Mouse (Mus musculus): Measurements from ENCODE around the gene Ube4a. TPM values are rescaled to one million over a fixed set of nuclear protein-coding genes. Genes with fewer than 3 reads are reported as not detected.

Ube4a gene
- total RNA-seq (2021), result 10 to 100 TPM; 39.8 to 48.4 TPM
- long read RNA-seq, experiment 1, partial matches to known transcripts, result 1 of 8 reads
- long read RNA-seq, experiment 1, other reads (novel, unspliced or antisense), result 7 of 8 reads
- long read RNA-seq, experiment 2, partial matches to known transcripts, result 2 of 9 reads
- long read RNA-seq, experiment 2, other reads (novel, unspliced or antisense), result 7 of 9 reads

DNA sequence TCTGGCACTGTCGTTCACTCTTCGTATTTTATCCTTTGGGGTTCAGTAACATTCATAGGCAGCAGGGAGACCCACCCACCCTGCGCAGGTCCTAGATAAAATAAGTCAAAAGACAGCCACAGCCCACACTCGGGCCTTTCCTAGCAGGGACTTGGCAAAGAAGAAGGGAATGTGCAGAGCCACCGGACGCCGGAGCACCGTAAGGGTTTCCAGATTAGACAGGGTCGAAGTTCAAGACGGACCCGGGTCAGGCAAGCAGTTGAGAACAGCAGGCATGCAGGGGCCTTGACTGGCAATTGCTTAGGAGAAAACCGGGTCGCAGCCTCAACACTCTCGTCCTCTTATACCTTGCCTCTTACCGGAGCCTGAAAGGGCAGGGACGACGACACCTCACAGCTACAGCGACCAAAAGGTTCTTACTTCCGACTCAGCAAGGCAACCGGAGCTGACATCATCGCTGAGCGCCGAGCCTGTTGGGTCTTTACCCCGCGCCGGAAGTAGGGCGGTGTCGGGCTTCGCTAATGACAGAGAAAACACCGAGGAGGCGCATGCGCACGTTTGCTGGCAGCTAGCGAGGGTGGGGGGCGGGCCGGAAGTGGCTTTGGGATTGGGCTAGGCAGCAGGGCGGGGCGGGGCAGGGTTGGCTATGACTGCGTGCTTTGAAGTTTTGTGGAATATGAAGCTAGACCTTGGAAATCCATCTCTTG, at the start of gene Ube4a:
TSS of gene Ube4a (minus strand) at position 475 of the 707 bp plus-strand sequence.
- DNase-seq (ENCODE audit: low spot score), result peak; percentile 99

DNA sequence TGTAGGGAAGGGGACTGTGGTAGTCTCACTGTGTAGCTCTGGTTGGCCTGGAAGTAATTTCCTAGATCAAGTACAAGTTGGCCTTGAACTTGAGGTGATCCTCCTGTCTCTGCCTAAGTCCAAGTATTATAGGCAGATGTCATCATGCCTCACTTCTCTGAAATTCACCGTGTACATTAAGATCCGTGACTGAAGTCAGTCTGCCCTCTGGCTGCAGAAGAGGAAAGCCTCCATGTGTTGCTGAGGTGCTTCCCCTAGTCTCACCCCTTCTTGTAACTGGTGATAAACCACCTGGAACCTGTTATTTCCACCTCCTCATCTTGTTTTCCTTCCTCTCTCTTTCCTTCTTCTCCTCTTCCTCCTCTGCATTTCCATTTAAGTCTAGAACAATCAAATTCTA, 49.5 kb upstream of the Ube4a start:
- no peak for DNase-seq (ENCODE audit: low spot score)

DNA sequence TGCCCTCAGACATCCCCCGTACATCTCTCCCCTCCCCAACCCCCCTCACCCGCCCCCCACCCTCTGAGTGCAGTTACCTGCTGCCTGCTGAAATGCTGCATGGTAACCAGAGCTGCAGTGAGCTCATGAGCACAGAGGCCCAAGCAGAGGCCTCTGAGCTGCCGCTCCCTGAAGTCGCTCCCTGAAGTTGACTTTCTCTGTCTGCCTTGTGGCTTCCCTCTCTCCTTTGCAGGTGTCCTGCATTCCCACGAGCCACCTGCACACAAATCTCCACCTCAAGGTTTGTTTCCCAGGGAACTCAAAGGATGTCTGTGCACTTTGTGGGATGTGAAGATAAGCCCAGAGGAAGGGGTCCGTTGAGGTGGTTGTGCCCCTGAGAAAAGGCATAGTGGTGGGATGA, 45.9 kb upstream of the Ube4a start:
- no peak for DNase-seq (ENCODE audit: low spot score)

DNA sequence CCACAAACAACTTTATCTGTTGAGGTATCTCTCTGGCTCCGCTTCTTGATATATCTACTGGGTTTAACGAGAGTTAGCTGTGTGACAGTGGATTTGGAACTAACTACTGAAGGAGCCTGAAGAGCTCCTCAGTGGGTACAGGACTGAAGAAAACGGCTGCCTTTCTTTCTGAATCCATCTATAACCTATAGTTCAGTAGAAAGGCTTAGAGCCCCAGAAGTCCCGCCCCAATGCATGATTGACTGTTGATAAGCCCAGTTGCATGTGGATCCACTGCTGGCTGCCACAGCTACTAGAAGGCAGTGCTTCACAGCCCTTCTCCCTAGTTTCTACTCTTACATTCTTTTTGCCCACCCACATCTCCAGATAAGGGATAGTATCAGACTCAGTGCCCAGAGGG, 45.1 kb upstream of the Ube4a start:
- no peak for DNase-seq (ENCODE audit: low spot score)

DNA sequence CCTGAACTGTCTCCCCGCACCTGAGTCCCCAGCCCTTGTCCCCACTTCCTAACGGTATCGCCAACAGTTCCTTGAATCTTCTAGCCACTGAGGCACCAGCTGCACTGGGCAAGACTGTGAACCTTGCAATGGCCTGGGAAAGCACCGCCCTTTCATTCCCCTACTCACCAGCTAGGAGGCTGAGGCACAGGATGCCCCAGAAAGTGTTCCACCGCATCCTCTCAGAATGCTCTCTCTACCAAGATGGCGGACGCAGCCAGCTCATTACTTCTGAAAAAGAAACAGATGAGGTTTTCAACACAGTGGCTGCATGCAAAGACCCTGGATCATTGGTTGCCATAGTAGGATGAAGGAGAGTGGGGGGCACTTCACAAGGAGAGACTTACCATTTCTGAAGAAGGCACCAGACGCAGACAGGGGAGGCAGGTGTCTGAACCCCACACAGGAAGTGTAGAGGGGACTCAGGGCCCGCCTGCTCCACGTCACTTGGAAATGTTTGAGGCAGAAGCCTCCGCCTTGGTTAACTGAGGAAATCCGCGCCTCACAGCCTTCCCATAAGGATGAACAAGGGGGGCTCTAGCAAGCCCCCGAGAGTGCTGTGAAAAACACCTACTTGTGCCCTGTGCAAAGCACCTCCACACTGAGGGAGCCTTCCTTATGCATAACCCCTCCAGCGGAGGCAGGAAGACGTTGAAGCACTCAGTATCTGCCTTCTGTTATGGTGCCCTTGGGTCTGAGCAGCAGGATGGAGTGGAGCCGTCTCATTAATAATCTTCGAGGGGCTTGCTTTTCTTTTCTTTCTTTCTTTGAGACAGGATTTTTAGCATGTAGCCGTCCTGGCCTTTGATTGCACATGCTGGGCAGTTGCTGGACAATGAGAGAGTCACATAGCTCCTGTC, 44.0 kb upstream of the Ube4a start, which contains the start of gene Cd3e:
TSS of gene Cd3e (minus strand) at position 448 of the 899 bp plus-strand sequence.
- no peak for DNase-seq (ENCODE audit: low spot score)

DNA sequence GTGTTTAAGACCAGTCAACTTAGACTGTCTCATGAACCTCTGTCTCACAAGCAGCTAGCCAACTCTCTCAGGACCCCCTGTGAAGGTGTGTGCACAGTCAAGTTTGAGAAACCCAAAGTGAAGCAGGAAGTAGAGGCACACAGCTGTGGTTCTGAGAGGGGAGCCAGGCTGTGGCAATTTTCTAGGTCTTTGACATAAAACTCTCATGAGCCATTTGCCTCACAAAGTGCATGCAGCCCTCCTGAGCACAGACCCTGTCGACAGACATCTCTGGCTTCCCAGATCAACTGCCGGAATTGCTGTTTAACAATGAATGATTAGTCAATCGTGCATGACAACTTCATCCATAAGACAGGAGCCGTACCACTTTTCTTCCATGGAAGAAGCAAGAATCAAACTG, 42.9 kb upstream of the Ube4a start:
- no peak for DNase-seq (ENCODE audit: low spot score)

DNA sequence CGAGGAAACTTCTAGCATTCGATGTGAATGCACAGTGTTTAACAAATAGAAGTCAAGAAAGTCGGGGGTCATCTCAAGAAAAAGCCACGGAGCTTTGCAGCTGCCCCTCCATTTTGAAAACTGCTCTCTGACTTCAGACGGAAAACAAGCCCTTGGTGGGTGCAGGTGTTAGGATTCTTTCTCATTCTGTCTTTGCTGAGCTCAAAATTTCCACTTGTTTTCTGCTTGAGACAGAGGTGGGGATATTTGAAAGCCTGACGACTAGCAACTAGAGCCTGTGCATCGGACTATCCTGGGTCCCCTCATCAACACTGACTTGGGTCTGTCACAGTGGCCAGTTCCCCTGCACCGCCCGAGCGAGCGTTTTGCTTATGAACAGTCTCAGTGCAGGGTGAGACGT, 42.0 kb upstream of the Ube4a start:
- DNase-seq (ENCODE audit: low spot score), result no peak

DNA sequence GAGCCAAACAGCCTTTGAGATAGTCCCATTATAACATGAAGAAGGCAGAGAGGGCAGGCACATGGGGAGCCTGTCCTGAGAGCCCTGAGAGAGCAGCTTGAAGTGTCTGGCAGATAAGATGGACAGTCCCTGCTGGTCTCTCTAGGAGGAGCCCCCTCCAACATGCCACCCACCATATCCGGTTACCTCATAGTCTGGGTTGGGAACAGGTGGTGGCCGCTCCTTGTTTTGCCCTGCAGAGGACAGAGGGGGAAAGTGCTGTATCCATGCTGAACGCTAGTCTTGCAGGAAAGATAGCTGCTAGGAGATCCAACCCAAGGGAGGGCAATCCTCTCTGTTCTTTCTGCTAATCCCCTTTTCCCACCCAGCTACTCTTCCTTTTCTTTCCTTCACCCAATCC, 34.8 kb upstream of the Ube4a start:
- DNase-seq (ENCODE audit: low spot score), result no peak

DNA sequence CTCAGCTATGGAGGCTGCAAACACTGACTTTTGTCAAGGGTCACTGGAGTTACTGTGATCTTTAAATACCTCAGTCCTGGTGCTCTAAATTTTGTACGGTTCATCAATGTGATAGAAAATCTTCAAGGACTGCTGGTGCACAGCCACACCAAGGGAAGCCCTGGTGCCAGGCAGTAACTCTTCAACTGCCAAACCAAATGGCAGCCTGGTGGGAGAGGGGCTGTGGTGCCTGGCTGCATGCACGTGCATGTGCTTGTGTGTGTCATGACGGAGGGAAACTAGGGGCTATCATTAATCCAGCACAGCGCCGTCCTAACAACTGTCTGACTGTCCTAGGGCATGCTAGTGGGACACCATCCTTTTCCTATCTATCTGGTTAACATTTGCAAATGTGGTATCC, 34.4 kb upstream of the Ube4a start:
- DNase-seq (ENCODE audit: low spot score), result no peak

DNA sequence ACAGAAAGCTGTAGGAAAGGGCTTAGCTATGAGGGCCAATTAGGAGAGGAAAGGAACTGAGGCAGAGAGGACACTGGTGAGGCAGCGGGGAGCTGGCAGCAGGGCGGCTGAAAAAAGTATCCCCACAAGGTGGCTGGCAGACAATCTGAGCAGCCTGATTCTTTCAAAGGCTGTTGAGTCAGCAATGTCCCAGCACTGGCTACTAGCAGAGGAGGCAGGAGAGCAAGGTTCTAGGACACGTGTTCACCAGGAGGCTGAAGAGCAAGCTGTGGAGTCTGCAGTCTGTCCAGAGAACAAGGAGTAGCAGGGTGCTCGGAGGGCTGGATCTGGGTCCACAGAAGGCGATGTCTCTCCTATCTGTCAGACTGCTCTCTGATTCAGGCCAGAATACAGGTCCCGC, 33.8 kb upstream of the Ube4a start:
- DNase-seq (ENCODE audit: low spot score), result peak; percentile 49

DNA sequence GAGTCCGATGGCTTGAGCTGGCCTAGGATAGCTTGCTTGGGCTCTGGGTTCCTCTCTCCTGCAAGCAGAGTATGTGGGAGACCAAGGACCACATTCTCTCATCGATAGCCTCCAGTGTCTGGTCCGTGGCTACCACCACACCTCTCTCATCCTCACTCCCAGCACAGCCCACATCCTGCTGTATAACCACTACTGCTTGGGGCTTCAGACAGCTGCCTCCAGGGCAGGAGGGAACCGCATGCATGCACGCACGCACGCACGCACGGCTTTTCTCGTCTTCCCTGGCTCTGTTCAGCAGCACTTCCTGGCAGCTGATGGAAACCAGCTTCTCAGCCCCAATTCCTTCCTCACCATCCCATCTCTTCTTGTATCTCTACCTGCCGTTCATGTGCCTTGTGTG, 32.7 kb upstream of the Ube4a start:
- DNase-seq (ENCODE audit: low spot score), result no peak

DNA sequence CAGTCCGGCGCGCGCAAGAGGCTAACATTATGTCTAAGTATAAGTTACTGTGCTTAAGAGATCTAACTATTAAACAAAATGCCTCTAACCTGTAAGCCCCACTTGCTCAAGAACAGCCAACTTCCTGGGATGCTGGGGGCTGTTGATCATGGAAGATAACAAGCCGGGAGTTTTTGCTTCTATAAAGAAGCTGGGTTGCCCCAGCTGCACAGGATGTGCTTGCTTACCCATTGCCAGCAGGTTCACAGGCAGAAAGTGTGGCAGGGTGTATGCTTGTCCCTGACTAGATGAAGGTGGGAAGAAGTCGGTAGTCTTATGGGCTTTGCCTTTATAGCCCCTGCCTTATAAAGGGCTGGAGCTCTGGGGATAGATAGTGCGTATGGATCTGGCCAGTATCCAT, 31.2 kb upstream of the Ube4a start:
- DNase-seq (ENCODE audit: low spot score), result no peak

DNA sequence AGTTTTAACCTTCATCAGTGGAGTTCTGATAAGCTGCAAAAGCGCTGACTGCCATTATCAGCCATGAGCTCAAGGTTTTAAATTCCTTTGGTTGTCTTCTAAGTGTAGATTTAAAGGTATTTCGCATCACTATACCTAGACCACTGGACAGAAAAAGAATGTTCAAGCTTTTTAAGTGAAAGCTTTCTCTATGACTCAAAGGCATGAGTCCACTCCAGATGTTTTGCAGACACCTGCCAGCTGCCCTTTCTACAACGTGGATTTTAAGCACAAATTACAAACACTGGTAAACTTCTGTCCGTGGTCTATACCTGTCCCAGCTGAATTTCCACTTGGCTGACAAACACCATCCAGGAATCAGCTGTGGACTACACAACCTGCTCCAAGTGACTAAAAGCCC, 29.6 kb upstream of the Ube4a start:
- DNase-seq (ENCODE audit: low spot score), result no peak

DNA sequence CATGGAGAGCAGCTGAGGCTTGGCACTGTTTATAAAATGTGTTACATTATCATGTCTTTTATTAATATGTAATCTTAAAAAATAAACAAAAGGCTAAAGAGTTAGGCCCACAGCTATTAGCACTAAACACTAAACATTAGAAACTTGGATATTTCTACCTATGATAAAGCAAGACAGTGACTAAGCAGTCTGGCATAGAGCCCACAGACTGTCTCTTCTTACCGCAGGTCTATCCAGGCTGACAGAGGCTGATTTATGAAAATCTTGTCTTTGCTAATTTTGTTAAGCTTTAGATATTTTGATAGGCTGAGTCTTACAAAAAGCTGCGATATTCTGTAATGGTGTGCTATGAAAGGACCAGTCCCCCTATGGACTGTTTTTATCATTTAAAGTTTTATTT, 27.9 kb upstream of the Ube4a start:
- DNase-seq (ENCODE audit: low spot score), result no peak

DNA sequence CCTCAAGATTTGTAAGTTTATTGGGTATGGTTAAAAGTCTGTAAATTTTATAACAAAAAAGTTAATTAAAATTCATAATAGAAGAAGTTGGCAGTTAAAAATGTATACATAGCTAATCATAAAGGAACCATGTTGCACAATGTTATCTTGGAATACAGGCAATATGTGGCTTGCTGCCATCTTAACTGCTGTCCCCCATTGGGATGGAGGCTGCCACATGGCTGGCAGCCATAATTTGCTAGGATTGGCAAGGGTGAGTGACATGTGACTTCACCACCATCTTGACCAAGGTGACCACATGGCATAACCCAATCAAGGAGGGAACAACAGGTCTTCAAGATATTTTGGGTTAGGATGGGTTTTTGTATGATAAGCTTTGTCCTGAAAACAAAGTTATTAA, 26.9 kb upstream of the Ube4a start:
- no peak for DNase-seq (ENCODE audit: low spot score)

DNA sequence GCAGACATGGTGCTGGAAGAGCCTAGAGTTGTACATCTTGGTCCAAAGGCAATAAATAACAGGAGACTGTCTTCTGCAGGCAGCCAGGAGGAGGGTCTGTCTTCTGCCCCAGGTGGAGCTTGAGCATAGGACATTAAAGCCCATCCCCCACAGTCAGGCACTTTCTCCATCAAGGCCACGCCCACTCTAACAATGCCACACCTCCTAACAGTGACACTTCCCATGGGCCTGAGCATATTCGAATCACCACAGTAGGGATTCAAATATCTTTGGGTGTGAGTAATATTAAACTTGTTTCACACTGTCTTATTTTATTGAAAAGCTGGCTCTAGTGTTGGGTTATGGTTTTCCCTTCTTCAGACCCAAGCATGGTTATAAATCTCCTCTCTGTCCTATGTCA, 26.4 kb upstream of the Ube4a start:
- DNase-seq (ENCODE audit: low spot score), result no peak

DNA sequence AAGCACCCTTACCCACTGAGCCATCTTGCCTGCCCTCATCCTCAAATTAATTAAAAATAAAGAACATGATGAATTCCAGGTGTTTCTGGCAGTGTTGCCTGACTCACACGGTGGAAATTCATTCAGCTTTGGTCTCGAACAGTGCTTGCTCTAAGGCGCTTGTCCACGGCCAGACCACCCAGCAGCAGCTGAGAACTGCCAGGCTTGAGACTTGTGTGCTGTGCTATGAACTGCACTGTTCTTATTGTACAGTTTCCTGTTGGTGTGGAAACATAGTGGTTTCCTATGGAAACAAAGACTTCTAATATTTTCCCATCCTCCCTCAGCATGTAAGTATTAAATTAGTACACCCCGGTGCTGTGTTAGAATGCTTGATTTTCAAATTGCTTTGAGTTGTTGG, 21.6 kb upstream of the Ube4a start:
- DNase-seq (ENCODE audit: low spot score), result no peak

DNA sequence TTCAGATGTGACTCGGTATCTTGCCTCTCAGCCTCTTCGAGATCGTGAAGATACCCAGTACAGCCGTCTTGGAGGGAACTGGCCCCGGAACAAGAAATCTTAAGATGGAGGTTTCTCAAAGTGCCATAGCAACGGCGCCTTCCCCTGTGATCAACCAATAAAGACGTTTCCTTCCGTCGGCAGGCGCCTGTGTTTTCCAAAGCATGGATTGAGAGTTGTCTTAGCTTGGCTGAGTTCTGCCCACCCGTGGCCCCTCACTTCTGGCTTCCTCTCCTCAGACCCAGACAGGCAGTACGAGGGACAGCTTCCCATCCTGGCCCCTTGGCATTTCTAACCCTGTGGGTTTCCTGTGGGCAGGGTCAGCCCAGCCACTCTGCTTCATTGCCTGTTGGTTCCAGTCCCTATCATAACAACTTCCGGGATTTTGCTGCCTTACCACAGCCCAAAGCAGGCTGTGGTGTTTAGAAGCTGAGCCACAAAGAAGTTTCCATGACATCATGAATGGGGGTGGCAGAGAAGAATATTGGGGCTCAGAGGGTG, 20.9 kb upstream of the Ube4a start:
- no peak for DNase-seq (ENCODE audit: low spot score)

DNA sequence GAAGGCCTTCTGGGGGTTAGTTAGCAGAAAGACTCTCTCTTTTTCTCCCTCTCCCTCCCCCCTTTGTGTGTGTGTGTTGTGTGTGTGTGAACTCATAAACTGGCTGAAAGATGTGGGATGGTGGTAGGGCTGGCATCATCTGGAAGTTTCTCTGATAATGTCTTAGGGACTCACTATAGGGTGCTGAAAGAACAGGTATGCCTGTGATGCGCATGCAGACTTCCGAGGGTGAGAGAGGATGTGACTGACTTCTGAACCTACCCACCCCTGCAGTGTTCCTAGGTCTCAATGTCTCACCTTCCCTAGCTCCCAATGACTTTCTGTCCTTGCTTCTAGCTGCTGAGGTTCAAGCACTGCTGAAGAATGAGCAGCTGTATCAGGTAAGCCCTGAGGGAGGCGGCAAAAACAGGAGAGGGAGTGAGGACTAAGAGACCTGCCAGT, 20.3 kb upstream of the Ube4a start:
- no peak for DNase-seq (ENCODE audit: low spot score)

DNA sequence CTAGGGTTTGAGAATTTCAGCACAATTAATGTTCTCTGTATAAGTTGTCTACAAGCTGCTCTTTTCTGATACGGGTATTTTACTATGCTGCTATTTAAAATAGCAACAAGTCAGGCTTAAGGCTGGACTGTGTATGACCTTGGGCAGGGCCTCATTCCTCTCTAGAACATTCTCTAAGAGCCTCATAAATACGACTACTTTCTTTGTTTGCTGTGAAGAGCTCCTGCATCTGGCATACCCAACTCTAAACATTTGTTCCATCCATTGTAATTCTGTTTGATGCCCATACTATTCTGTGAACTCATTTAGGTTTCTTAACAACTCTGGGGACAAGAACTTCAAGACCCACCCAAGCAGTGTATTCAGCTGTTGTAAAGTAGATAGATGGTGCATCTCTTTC, 17.6 kb upstream of the Ube4a start:
- no peak for DNase-seq (ENCODE audit: low spot score)

DNA sequence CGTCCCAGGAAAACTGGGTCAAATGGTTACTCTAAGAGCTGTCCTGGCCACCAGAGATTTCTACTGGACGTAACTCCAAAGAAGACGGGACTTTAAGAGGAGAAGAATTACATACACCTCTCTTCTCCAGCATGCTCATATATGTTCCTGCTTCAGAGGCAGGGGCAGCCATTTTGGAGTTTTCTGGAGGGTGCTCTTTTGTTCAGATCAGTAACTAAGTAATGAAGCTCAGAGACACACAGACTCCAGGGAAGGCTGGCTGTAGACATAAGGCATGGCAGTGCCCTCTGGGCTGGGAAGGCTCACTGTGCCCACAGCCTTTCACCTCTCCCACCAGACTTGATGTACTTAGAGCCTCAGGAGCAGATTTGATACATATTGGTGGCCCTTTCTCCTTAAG, 17.1 kb upstream of the Ube4a start:
- DNase-seq (ENCODE audit: low spot score), result no peak

DNA sequence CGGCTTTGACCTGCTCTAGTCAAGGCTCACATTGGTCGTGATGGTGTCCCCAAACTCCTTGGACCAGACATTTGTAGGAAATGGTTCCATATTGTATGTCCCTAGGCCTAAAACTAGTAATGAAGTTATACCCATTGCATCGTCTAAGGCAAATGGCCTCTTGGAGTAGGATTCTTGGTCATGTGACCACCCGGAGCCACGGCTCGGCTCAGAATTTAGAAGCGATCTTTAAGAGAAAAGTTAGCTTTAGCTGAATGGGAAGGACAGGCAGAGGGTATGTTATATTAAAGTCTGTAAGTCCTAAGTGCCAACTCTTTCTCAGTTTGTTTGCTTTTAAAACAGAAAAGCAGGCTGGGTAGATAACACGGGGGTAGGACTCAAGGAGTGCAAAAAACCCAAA, 16.7 kb upstream of the Ube4a start:
- DNase-seq (ENCODE audit: low spot score), result no peak
